Mouse (Mus musculus) monocyte, adult 2 months (primary cell): ENCODE results near the gene Sik3.

Source experiments
- DNase-seq, 2 experiments: peaks; one replicate each; pipeline ENCODE4 v3.0.0; 2022; ENCODE audit warnings: low spot score in 2 of 2, low read depth in 1 of 2

The Sik3 gene

GRCm38 (mm10) chr9:46186387-46186786 is 173.8 kb downstream of the Sik3 start:
- DNase-seq = no peak

DNA sequence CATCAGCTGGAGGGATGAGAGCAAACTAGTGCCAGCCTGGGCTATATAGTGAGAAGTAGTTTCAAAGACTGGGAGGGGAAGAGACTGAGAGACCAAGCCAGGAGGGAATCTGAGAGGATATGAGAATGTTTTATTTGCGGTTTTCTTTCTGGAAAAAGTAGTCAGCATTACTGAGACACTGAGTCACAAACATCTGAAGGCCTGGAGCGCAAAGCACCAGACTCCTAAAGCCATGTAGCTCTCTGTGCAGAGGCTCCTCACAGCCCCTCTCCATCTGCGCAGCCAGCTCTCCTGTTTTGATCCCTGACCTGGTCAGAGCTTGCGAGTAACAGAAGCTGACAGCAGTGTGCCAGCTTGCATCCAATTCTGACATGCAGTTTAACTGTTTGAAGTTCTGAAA is 175.8 kb downstream of the Sik3 start:
- no peak for DNase-seq

- DNase-seq = no peak
Observed at GRCm38 (mm10) chr9:46188956-46189355, 176.3 kb downstream of the Sik3 start.

- DNase-seq = no peak
Observed at GRCm38 (mm10) chr9:46189381-46189780, 176.8 kb downstream of the Sik3 start.

GRCm38 (mm10) chr9:46191234-46191633 is 178.6 kb downstream of the Sik3 start:
- no peak for DNase-seq

DNA sequence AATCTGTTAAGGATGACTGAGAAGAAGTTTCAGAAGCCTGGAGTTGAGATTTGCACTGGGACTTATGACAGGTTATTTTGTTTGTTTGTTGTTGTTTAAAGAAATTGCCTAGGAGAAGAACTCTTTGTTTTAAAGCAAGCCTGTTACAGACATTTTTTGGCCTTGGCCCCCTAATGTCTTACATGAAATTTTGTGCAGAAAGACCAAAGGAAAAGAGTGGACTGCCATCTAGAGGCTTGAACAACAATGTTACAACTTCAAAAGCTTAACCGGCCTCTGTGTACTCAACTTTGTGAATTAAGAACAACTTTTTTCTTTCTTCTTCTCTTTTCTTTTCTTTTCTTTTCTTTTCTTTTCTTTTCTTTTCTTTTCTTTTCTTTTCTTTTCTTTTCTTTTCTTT is 179.0 kb downstream of the Sik3 start:
- DNase-seq = no peak

GRCm38 (mm10) chr9:46192642-46193041 is 180.0 kb downstream of the Sik3 start:
- no peak for DNase-seq

GRCm38 (mm10) chr9:46194809-46195208 is 182.2 kb downstream of the Sik3 start:
- DNase-seq = no peak

- no peak for DNase-seq
Observed at GRCm38 (mm10) chr9:46196699-46197169, 184.1 kb downstream of the Sik3 start.

GRCm38 (mm10) chr9:46198461-46198860 is 185.8 kb downstream of the Sik3 start:
- DNase-seq = no peak

GRCm38 (mm10) chr9:46198936-46199335 is 186.3 kb downstream of the Sik3 start:
- no peak for DNase-seq

DNA sequence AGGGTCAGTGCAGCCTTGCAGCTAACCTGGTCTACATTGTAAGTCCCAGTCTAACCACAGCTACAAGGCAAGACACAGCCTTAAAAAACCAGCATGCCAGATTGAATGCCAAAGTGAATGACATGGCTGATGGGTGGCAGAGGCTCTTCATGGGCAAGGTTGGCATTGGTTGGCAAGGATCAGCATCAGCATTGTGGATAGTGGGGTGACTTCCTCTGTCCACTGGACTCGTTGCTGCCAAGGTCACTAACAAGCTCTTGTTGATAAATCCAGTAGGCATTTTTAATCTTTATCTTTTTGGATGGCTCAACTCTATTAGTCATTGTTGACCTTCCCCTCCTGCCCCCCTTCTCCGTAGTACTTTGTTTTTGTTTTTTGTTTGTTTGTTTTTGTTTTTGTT is 187.0 kb downstream of the Sik3 start:
- no peak for DNase-seq

- no peak for DNase-seq
Observed at GRCm38 (mm10) chr9:46206834-46207500, 194.3 kb downstream of the Sik3 start.

GRCm38 (mm10) chr9:46207501-46207869 is 194.9 kb downstream of the Sik3 start:
- no peak for DNase-seq

GRCm38 (mm10) chr9:46208401-46208974 is 195.9 kb downstream of the Sik3 start:
- no peak for DNase-seq

- no peak for DNase-seq
Observed at GRCm38 (mm10) chr9:46210473-46210872, 197.9 kb downstream of the Sik3 start.

- DNase-seq = no peak
Observed at GRCm38 (mm10) chr9:46214276-46214675, 201.7 kb downstream of the Sik3 start.

DNA sequence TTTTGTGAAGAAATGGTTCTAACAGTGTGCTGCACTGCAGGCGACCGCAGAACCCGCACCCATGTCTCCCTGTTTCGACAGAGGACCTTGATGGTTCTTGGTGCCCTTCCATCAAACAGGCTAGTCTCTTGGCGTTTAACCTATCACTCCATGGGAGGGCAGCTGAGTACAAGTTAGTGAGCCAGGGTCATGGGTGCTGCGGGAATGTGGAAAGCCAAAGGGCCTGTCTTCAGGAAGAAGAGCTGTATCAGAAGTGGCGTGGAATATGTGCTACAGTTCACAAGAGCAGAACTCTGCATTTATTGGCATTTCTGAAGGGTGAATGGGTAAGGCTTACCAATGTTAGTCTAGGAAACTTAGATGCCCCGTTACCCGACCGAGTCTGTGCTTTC is 202.3 kb downstream of the Sik3 start:
- no peak for DNase-seq

DNA sequence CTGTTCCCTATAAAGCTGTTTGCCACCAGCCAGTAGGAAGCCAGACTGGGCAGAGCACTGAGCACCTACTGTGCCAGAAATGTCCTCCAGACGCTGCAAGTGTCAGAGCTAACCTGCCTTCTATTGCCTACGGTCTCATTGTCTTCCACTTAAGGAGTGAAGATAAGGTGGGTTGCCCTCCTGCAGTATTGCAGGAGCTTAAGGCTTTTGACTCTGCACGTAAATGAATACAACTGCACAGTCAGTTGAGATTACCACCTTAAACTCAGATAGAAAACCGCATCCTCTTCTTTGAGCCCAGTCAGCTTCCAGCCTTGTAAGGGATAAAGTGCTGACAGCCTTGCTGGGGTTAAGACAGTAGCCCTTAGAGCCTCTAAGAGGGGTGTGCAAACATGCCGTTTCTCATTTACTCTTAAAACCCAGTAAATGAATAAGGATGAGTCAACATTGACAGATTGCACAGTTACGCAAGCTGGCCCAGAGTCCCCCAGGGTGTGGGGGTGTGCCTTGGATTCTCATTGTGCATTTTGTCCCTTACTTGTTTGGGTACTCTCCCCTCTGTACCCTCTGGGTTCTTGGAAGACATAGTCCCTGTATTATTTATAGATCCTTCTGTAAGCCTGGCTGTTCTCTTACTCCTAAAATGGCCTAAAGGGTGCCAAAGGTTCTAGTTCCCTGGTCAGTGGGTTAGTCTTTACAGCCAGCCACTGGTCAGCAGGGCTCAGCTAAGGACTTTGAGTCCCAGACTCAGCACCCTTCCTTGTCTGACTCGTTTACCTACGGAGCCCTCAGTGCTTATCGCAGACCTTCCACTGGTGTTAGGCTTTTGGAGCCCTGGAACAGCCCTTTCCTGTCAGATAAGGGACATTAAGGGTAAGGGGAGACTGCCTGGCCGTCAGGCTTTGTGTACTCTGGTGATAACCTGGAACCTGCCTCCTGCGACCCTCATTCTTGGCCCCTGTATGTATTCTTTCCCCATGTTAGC is 203.0 kb downstream of the Sik3 start:
- no peak for DNase-seq

DNA sequence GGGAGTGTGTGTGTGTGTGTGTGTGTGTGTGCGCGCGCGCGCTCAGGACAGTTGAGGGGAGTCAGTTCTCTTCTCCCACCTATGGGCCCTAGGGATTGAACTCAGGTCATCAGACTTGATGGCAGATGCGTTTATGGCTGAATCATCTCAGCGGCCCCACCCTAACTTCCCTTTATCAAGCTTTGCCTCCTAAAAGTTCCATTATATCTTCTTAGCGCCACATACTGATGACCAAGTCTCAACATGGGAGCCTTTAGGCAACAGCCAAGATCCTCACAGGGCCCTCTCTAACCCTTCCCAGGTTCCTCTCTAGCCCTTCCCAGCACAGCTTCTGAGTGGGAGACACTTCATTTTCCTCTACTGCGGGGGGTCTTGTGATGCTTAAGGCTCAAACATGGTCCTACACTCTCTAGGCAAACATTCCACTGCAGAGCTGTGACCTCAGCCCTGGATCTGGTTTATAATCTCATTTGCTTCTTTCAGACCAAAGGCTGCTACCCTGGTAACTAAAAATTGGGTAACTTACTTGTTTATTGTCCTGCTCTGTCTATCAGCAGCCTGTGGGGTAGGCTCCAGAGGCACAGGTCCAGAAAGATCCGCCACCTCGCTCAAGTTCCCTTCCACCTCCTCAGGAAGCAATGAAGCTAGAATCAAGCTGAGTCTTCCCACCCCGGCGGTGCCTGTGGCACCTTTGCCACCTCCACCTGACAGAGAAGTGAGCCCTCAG is 204.3 kb downstream of the Sik3 start:
- DNase-seq = no peak

GRCm38 (mm10) chr9:46218176-46218575 is 205.6 kb downstream of the Sik3 start:
- DNase-seq = no peak
